Mouse (Mus musculus): Measurements from ENCODE around the gene Phf21a. TPM values are rescaled to one million over a fixed set of nuclear protein-coding genes. Genes with fewer than 3 reads are reported as not detected.
A peak's percentile ranks its signal among the peaks of the same experiment; 100 is the strongest.

The Phf21a gene
- polyA plus RNA-seq, 2 experiments, result 1.8 to 4.7 TPM

GRCm38 (mm10) chr2:92171046-92171643 lies 78.2 kb downstream of the Phf21a start:
- DNase-seq (ENCODE audit: low read depth in 3 of 3, low spot score in 3 of 3) (no peak), ATAC-seq (ENCODE audit: insufficient read depth) (no peak)
- Histone ChIP-seq H3K27ac (no peak overlapping the region), H3K4me3 (ENCODE audit: insufficient read depth in 1 of 2, low read depth in 2 of 2, low read length in 2 of 2) (no peak overlapping the region), H3K36me3 (replicated peaks; ENCODE audit: control insufficient read depth, insufficient read depth, low read depth) (no peaks in the 10 kb centered on the region), H3K4me1 (replicated peaks; ENCODE audit: control insufficient read depth in 2 of 2, insufficient read depth in 2 of 2, low read length in 1 of 2) (peaks cover 0 to 6% of the 10 kb centered on the region in 2 experiments; a peak in 2 of 4 replicates), H3K4me2 (ENCODE audit: low read depth) (no peak overlapping the region), H3K9me3 (ENCODE audit: control insufficient read depth, low read length) (no peaks in the 10 kb centered on the region), H3K27me3 (ENCODE audit: control insufficient read depth, insufficient read depth, low read length) (no peaks in the 10 kb centered on the region; the same call in none of the 2 replicates), H3K9ac (replicated peaks) (no peak overlapping the region)
- TF ChIP-seq CTCF (IDR thresholded peaks at IDR 0.05; ENCODE audit: low read depth), result no peak
- no peak for TF ChIP-seq EP300 (IDR thresholded peaks at IDR 0.05; ENCODE audit: low read depth)
- 40% methylated on average over 8 of the region's 8 CpGs for WGBS (ENCODE audit: insufficient replicate concordance)

GRCm38 (mm10) chr2:92172300-92172699 lies 79.4 kb downstream of the Phf21a start:
- Histone ChIP-seq H3K9ac (replicated peaks) (no peak overlapping the region), H3K27me3 (ENCODE audit: control insufficient read depth, insufficient read depth, low read length) (no peaks in the 10 kb centered on the region; the same call in none of the 2 replicates), H3K4me1 (replicated peaks; ENCODE audit: control insufficient read depth in 2 of 2, insufficient read depth in 2 of 2, low read length in 1 of 2) (peaks cover 0 to 6% of the 10 kb centered on the region in 2 experiments; a peak in 2 of 4 replicates), H3K9me3 (ENCODE audit: control insufficient read depth, low read length) (no peaks in the 10 kb centered on the region), H3K36me3 (replicated peaks; ENCODE audit: control insufficient read depth, insufficient read depth, low read depth) (no peaks in the 10 kb centered on the region), H3K4me2 (ENCODE audit: low read depth) (no peak overlapping the region), H3K4me3 (ENCODE audit: insufficient read depth in 1 of 2, low read depth in 2 of 2, low read length in 2 of 2) (no peak overlapping the region), H3K27ac (no peak overlapping the region)
- WGBS (ENCODE audit: insufficient replicate concordance), result 51% methylated on average over 5 of the region's 5 CpGs
- ATAC-seq (ENCODE audit: insufficient read depth) (no peak), DNase-seq (ENCODE audit: low read depth in 3 of 3, low spot score in 3 of 3) (no peak)
- TF ChIP-seq CTCF (IDR thresholded peaks at IDR 0.05; ENCODE audit: low read depth), result no peak
- no peak for TF ChIP-seq EP300 (IDR thresholded peaks at IDR 0.05; ENCODE audit: low read depth)

DNA sequence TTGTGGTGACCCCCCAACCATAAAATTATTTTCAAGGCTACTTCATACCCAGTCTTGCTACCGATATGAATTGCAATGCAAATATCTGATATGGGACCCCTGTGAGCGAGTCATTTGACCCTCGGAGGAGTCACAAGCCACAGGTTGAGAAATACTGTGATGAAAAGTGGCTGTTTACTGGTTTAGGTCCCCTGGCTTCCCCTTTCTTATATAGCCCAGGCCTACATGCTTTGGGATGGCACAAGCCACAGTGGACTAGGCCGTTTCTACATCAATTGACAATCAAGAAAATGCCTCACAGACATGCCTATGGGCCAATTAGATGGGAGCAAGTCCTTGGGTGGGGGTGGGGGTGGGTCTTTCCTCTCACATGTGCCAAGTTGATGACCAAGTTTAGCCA lies 80.3 kb downstream of the Phf21a start:
- H3K9me3 ChIP-seq (ENCODE audit: control insufficient read depth, low read length), result no peaks in the 10 kb centered on the region
- no peak overlapping the region for H3K9ac ChIP-seq (replicated peaks)
- peaks cover 0 to 6% of the 10 kb centered on the region in 2 experiments; a peak in 2 of 4 replicates for H3K4me1 ChIP-seq (replicated peaks; ENCODE audit: control insufficient read depth in 2 of 2, insufficient read depth in 2 of 2, low read length in 1 of 2)
- ATAC-seq (ENCODE audit: insufficient read depth) (no peak), DNase-seq (ENCODE audit: low read depth in 3 of 3, low spot score in 3 of 3) (no peak)
- no peak overlapping the region for H3K4me3 ChIP-seq (ENCODE audit: insufficient read depth in 1 of 2, low read depth in 2 of 2, low read length in 2 of 2)
- WGBS (ENCODE audit: insufficient replicate concordance), result 67% methylated on average over 4 of the region's 4 CpGs
- no peaks in the 10 kb centered on the region; the same call in none of the 2 replicates for H3K27me3 ChIP-seq (ENCODE audit: control insufficient read depth, insufficient read depth, low read length)
- no peak overlapping the region for H3K27ac ChIP-seq
- no peak overlapping the region for H3K4me2 ChIP-seq (ENCODE audit: low read depth)
- no peaks in the 10 kb centered on the region for H3K36me3 ChIP-seq (replicated peaks; ENCODE audit: control insufficient read depth, insufficient read depth, low read depth)
- TF ChIP-seq EP300 (IDR thresholded peaks at IDR 0.05; ENCODE audit: low read depth) (no peak), CTCF (IDR thresholded peaks at IDR 0.05; ENCODE audit: low read depth) (no peak)

DNA sequence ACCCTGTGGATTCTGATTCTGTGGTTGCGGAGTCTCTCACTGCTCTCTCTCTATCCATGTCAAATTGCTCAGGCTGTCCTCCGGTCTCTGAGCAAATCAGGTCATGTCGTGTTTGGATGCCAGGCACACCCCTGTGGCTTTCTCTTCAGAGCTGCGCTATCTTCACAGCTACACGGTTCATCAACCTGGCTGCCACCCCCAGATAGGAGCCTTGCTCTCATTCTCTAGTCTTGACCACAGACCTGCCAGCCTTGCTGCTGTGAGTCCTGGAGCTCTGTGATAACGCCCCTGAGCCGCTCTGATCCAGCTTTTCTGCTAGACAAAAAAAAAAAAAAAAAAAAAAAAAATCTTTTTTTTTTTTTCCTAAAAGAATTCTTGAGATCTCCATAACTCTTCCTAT lies 81.3 kb downstream of the Phf21a start:
- Histone ChIP-seq H3K4me1 (replicated peaks; ENCODE audit: control insufficient read depth in 2 of 2, insufficient read depth in 2 of 2, low read length in 1 of 2) (peaks cover 0 to 6% of the 10 kb centered on the region in 2 experiments; a peak in 2 of 4 replicates), H3K36me3 (replicated peaks; ENCODE audit: control insufficient read depth, insufficient read depth, low read depth) (no peaks in the 10 kb centered on the region), H3K9me3 (ENCODE audit: control insufficient read depth, low read length) (no peaks in the 10 kb centered on the region), H3K27me3 (ENCODE audit: control insufficient read depth, insufficient read depth, low read length) (no peaks in the 10 kb centered on the region; the same call in none of the 2 replicates), H3K4me3 (ENCODE audit: insufficient read depth in 1 of 2, low read depth in 2 of 2, low read length in 2 of 2) (no peak overlapping the region), H3K9ac (replicated peaks) (no peak overlapping the region), H3K27ac (no peak overlapping the region), H3K4me2 (ENCODE audit: low read depth) (no peak overlapping the region)
- peak; percentile 60 to 73 (median 64) for DNase-seq (ENCODE audit: low read depth in 3 of 3, low spot score in 3 of 3)
- TF ChIP-seq EP300 (IDR thresholded peaks at IDR 0.05; ENCODE audit: low read depth), result peak; percentile 74
- TF ChIP-seq CTCF (IDR thresholded peaks at IDR 0.05; ENCODE audit: low read depth), result no peak
- ATAC-seq (ENCODE audit: insufficient read depth), result peak; percentile 96
- 19% methylated on average over 7 of the region's 7 CpGs for WGBS (ENCODE audit: insufficient replicate concordance)

DNA sequence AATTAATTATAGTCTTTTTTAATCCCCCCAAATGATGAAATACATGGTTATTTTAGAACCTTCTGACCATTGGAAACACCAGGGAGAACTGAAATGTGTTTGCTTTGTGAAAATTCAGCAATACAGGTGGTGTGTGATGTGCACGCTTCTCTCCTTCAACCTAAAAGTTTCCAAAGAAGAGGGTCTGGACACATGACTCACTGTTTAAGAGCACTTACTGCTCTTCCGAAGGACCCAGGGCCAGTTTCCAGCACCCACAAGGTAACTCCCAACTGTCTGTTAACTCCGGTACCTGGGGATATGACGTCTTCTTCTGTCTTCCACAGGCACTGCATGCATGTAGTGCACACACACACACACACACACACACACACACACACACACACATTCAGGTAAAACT lies 82.1 kb downstream of the Phf21a start:
- TF ChIP-seq CTCF (IDR thresholded peaks at IDR 0.05; ENCODE audit: low read depth), result no peak
- no peak for TF ChIP-seq EP300 (IDR thresholded peaks at IDR 0.05; ENCODE audit: low read depth)
- Histone ChIP-seq H3K27me3 (ENCODE audit: control insufficient read depth, insufficient read depth, low read length) (no peaks in the 10 kb centered on the region; the same call in none of the 2 replicates), H3K4me3 (ENCODE audit: insufficient read depth in 1 of 2, low read depth in 2 of 2, low read length in 2 of 2) (no peak overlapping the region), H3K9me3 (ENCODE audit: control insufficient read depth, low read length) (no peaks in the 10 kb centered on the region), H3K4me2 (ENCODE audit: low read depth) (no peak overlapping the region), H3K4me1 (replicated peaks; ENCODE audit: control insufficient read depth in 2 of 2, insufficient read depth in 2 of 2, low read length in 1 of 2) (peaks cover 0 to 6% of the 10 kb centered on the region in 2 experiments; a peak in 2 of 4 replicates), H3K9ac (replicated peaks) (no peak overlapping the region), H3K36me3 (replicated peaks; ENCODE audit: control insufficient read depth, insufficient read depth, low read depth) (no peaks in the 10 kb centered on the region), H3K27ac (no peak overlapping the region)
- ATAC-seq (ENCODE audit: insufficient read depth) (no peak), DNase-seq (ENCODE audit: low read depth in 3 of 3, low spot score in 3 of 3) (no peak)
- 77% methylated on average over 4 of the region's 4 CpGs for WGBS (ENCODE audit: insufficient replicate concordance)
